Mouse (Mus musculus) liver, postnatal 0 days (tissue): ENCODE data around the gene Stx1a.

Source experiments
- CTCF ChIP-seq: sonication (generic); IDR thresholded peaks from 2 replicates; pipeline ENCODE4 v1.5.1; 2016; ENCODE audit warnings: antibody characterized with exemption, low read depth
- EP300 ChIP-seq: IDR thresholded peaks from 2 replicates; pipeline ENCODE4 v1.6.1; 2016; ENCODE audit warnings: antibody characterized with exemption, low read depth, mild to moderate bottlenecking

DNA sequence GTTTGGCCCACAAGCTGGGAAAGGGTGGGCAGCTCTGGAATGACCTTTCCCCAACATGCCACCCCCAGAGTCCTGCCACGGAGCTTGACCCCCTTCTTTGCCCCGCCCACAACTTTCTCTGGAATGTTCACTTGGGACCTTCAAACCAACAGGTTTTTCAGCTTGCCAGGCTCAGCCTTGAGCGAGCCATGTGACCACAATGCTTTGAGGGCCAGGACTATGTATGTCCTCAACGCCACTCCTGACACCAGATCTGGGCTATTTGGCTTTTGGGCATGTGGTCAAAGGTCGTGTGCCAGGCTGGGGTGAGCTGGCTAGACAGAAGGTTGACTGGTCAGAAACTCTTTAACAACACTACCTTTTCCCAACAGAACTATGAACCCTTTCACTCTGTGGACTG lies 21.1 kb upstream of the Stx1a start:
- TF ChIP-seq CTCF (no peak), EP300 (no peak)
